ENCODE assay signal across 9 mouse cellular contexts in the genomic region with DNA sequence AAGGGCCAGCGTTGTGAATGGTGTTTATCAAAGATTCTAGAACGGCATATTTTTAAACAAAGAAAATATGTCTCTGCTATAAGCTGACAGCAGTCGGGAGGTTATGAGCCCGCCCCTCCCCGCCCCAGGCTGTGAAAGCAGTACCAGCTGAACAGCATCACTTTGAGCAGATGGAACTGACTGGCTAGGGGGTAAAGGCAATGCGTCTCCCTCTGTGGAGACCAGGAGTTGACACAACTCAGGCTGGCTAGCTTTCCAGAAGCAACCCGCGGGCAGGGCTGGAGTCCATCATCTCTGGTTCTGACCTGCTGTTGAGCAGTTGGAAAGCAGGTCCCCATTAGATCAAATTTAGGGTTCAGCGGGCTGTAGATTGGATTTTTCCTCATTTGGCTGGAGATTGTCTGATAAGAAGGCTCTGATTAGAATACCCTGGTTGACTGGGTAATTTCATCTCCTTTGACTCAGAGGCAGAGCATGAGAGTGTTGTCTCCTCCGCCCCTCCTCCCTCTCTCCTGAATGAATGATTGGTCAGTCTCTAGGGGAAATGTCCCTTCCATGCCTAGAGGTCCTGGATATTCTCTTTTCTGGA.
DNase-seq lines count a peak whose midpoint lies in the region; ATAC-seq lines count a peak whose summit lies in the region.
"Had no signal": no experiment of that assay in that cellular context is flagged by ENCODE, and none has a peak within 500 bp of the region (broad histone marks: within the 10 kb centered on the region; RNA-seq: fewer than 3 reads in every experiment).

No protein-coding gene starts in this region.

- no peaks in the 10 kb centered on the region for H3K27me3 ChIP-seq in neural tube, embryonic 11.5 days (ENCODE audit: control insufficient read depth, insufficient read depth, low read length)
- H3K27me3 ChIP-seq in hindbrain, embryonic 16.5 days (replicated peaks; ENCODE audit: control insufficient read depth, insufficient read depth, low read length) = no peaks in the 10 kb centered on the region

- peak; percentile 59; the same call in 1 of the 2 replicates for ATAC-seq in neural tube, embryonic 11.5 days (ENCODE audit: insufficient read depth, low FRiP score, low TSS enrichment)
- ATAC-seq in hindbrain, embryonic 16.5 days = peak; percentile 53

- DNase-seq in embryo, embryonic 11 days = peak; percentile 40
- no peak for DNase-seq in embryo, embryonic 9.5 days (ENCODE audit: extremely low spot score)
- DNase-seq in neural tube, embryonic 11.5 days (ENCODE audit: low spot score) = no peak
- no peak for DNase-seq in neural tube, embryonic 10.5 days (ENCODE audit: extremely low spot score, low spot score)
- no peak for DNase-seq in urinary bladder, postnatal 4 days (ENCODE audit: low spot score in 2 of 2)
- no peak for DNase-seq in layer of hippocampus, adult 9-10 months (ENCODE audit: low spot score)
- no peak for DNase-seq in heart, adult 18-20 months
- DNase-seq: kidney, adult 11 months had no signal

- peaks cover 5% of the 10 kb centered on the region; the same call in 1 of the 2 replicates for H3K4me1 ChIP-seq in neural tube, embryonic 11.5 days (ENCODE audit: control insufficient read depth, insufficient read depth, low read length)
- H3K4me1 ChIP-seq in hindbrain, embryonic 16.5 days (ENCODE audit: control insufficient read depth, insufficient read depth, low read depth, low read length) = peaks cover 20% of the 10 kb centered on the region

- H3K4me2 ChIP-seq in neural tube, embryonic 11.5 days (ENCODE audit: low read depth) = no peak overlapping the region
- H3K4me2 ChIP-seq in hindbrain, embryonic 16.5 days (ENCODE audit: low read length) = no peak overlapping the region

- no peaks in the 10 kb centered on the region for H3K9me3 ChIP-seq in neural tube, embryonic 11.5 days (ENCODE audit: control insufficient read depth, low read length)
- no peaks in the 10 kb centered on the region for H3K9me3 ChIP-seq in hindbrain, embryonic 16.5 days (ENCODE audit: control insufficient read depth, low read length)

- H3K27ac ChIP-seq in neural tube, embryonic 11.5 days (ENCODE audit: low read depth, low read length) = 0 out of 2 replicates have a peak overlapping the region, but pooled peaks have one; percentile 1
- H3K27ac ChIP-seq in hindbrain, embryonic 16.5 days (ENCODE audit: low read depth, low read length) = 0 out of 2 replicates have a peak overlapping the region, but pooled peaks have one; percentile 12

- no peak overlapping the region for H3K4me3 ChIP-seq in neural tube, embryonic 11.5 days (ENCODE audit: low read depth, low read length)
- H3K4me3 ChIP-seq in hindbrain, embryonic 16.5 days (ENCODE audit: low read length) = no peak overlapping the region

- no peak overlapping the region for H3K9ac ChIP-seq in neural tube, embryonic 11.5 days (ENCODE audit: low read length)
- no peak overlapping the region for H3K9ac ChIP-seq in hindbrain, embryonic 16.5 days (ENCODE audit: low read depth, low read length)

- WGBS in neural tube, embryonic 11.5 days = 64% methylated on average over 10 of the region's 10 CpGs
- 46% methylated on average over 10 of the region's 10 CpGs for WGBS in hindbrain, embryonic 16.5 days

- peaks cover 2% of the 10 kb centered on the region; the same call in 1 of the 2 replicates for H3K36me3 ChIP-seq in neural tube, embryonic 11.5 days (ENCODE audit: control insufficient read depth, insufficient read depth, low read length)
- no peaks in the 10 kb centered on the region for H3K36me3 ChIP-seq in hindbrain, embryonic 16.5 days (ENCODE audit: control insufficient read depth, insufficient read depth, low read length)
